Mouse (Mus musculus) CH12.LX (cell line): ENCODE results near the gene 1700037H04Rik. TPM values are rescaled to one million over a fixed set of nuclear protein-coding genes. Genes with fewer than 3 reads are reported as not detected.

ENCODE experiments used
- DNase-seq: peaks from one replicate; pipeline ENCODE4 v3.0.0-alpha.2; 2013; ENCODE audit errors: extremely low read depth
- H3K27ac ChIP-seq: 2 replicates; pipeline ENCODE4 v1.5.1; 2012; ENCODE audit warnings: low read depth, mild to moderate bottlenecking, control low read depth, moderate library complexity; ENCODE audit not compliant: insufficient read depth
- H3K27me3 ChIP-seq: replicated peaks from 2 replicates; pipeline ENCODE3; 2012; ENCODE audit warnings: inconsistent platforms
- H3K36me3 ChIP-seq, 2 experiments: replicated peaks in 1 of 2; 2 replicates each; pipeline versions ENCODE3 to v1.6.1; 2012; ENCODE audit warnings: inconsistent platforms in 1 of 2, low read length in 1 of 2, mild to moderate bottlenecking in 1 of 2, mixed read lengths in 1 of 2, moderate library complexity in 1 of 2; ENCODE audit not compliant: control insufficient read depth in 1 of 2, insufficient read depth in 1 of 2
- H3K4me1 ChIP-seq, 2 experiments: 2 replicates each; pipeline ENCODE4 v1.6.1; 2012; ENCODE audit warnings: inconsistent platforms in 1 of 2, moderate library complexity in 1 of 2; ENCODE audit not compliant: insufficient read depth in 2 of 2, control insufficient read depth in 1 of 2
- H3K4me2 ChIP-seq: 2 replicates; pipeline ENCODE4 v1.6.1; 2012; ENCODE audit warnings: low read depth, mild to moderate bottlenecking, control low read depth; ENCODE audit not compliant: poor library complexity, insufficient read depth, severe bottlenecking
- H3K4me3 ChIP-seq, 3 experiments: fragments of 150-350 bp in 1 of 3; sonication (generic) in 1 of 3; replicated peaks in 1 of 3; 2 replicates each; pipeline versions ENCODE3 to v1.5.1; 2011 to 2012; ENCODE audit warnings: low read depth in 2 of 3, low read length in 2 of 3, mild to moderate bottlenecking in 2 of 3, moderate library complexity in 2 of 3, control low read depth in 1 of 3, improper control_type of control experiment in 1 of 3, inconsistent platforms in 1 of 3, mixed read lengths in 1 of 3; ENCODE audit not compliant: poor library complexity in 1 of 3
- H3K79me2 ChIP-seq: replicated peaks from 2 replicates; pipeline ENCODE4 v1.6.1; 2012; ENCODE audit warnings: mild to moderate bottlenecking, moderate library complexity; ENCODE audit not compliant: control insufficient read depth, poor library complexity, insufficient read depth, severe bottlenecking; ENCODE audit errors: extremely low read depth
- H3K9ac ChIP-seq: 2 replicates; pipeline ENCODE4 v1.6.1; 2012; ENCODE audit warnings: low read depth, mild to moderate bottlenecking, control low read depth, moderate library complexity; ENCODE audit not compliant: insufficient read depth
- H3K9me3 ChIP-seq: replicated peaks from 2 replicates; pipeline ENCODE3; 2012; ENCODE audit warnings: low read length, inconsistent platforms, mixed read lengths
- BHLHE40 ChIP-seq: IDR thresholded peaks from 2 replicates; pipeline ENCODE4 v1.6.1; 2011; ENCODE audit warnings: mild to moderate bottlenecking, low read depth, low read length, improper control_type of control experiment
- E2F4 ChIP-seq: IDR thresholded peaks from 2 replicates; pipeline ENCODE4 v1.6.1; 2011; ENCODE audit warnings: low read depth, low read length, improper control_type of control experiment; ENCODE audit not compliant: insufficient replicate concordance
- ELF1 ChIP-seq: IDR thresholded peaks from 2 replicates; pipeline ENCODE4 v1.6.1; 2014; ENCODE audit warnings: low read depth, mild to moderate bottlenecking, inconsistent platforms, low read length, improper control_type of control experiment
- ETS1 ChIP-seq: conservative IDR thresholded peaks from 2 replicates; pipeline ENCODE4 v1.6.1; 2012; ENCODE audit warnings: low read depth, mild to moderate bottlenecking, inconsistent platforms, low read length, improper control_type of control experiment, moderate library complexity
- GABPA ChIP-seq: IDR thresholded peaks from 2 replicates; pipeline ENCODE4 v1.6.1; 2012; ENCODE audit warnings: low read depth, low read length, improper control_type of control experiment, inconsistent platforms; ENCODE audit not compliant: insufficient replicate concordance
- HCFC1 ChIP-seq: IDR thresholded peaks from 2 replicates; pipeline ENCODE4 v1.6.1; 2012; ENCODE audit warnings: low read depth, mild to moderate bottlenecking, inconsistent platforms, low read length, improper control_type of control experiment
- IRF4 ChIP-seq: IDR thresholded peaks from 2 replicates; pipeline ENCODE4 v1.6.1; 2014; ENCODE audit warnings: low read depth, mild to moderate bottlenecking, inconsistent platforms, low read length, improper control_type of control experiment
- JUN ChIP-seq: IDR thresholded peaks from 2 replicates; pipeline ENCODE4 v1.6.1; 2011; ENCODE audit warnings: low read depth, mild to moderate bottlenecking, low read length, improper control_type of control experiment, moderate library complexity; ENCODE audit not compliant: insufficient read depth
- JUND ChIP-seq: conservative IDR thresholded peaks from 2 replicates; pipeline ENCODE4 v1.6.1; 2011; ENCODE audit warnings: low read depth, low read length, improper control_type of control experiment
- MAX ChIP-seq: IDR thresholded peaks from 2 replicates; pipeline ENCODE4 v1.6.1; 2011; ENCODE audit warnings: low read length, improper control_type of control experiment
- MAZ ChIP-seq: IDR thresholded peaks from 2 replicates; pipeline ENCODE4 v1.6.1; 2012; ENCODE audit warnings: low read depth, mild to moderate bottlenecking, inconsistent platforms, low read length, improper control_type of control experiment, moderate library complexity
- MEF2A ChIP-seq: IDR thresholded peaks from 2 replicates; pipeline ENCODE4 v1.6.1; 2014; ENCODE audit warnings: low read depth, mild to moderate bottlenecking, inconsistent platforms, low read length, improper control_type of control experiment, borderline replicate concordance
- MXI1 ChIP-seq: IDR thresholded peaks from 2 replicates; pipeline ENCODE4 v1.6.1; 2011; ENCODE audit warnings: mild to moderate bottlenecking, low read depth, low read length, improper control_type of control experiment
- PAX5 ChIP-seq: IDR thresholded peaks from 2 replicates; pipeline ENCODE4 v1.6.1; 2012; ENCODE audit warnings: low read length, inconsistent platforms, mixed read lengths
- RCOR1 ChIP-seq: conservative IDR thresholded peaks from 2 replicates; pipeline ENCODE4 v1.6.1; 2012; ENCODE audit warnings: low read depth, mild to moderate bottlenecking, inconsistent platforms, low read length, improper control_type of control experiment
- TCF12 ChIP-seq: IDR thresholded peaks from 2 replicates; pipeline ENCODE4 v1.6.1; 2014; ENCODE audit warnings: low read depth, mild to moderate bottlenecking, inconsistent platforms, low read length, improper control_type of control experiment
- UBTF ChIP-seq: IDR thresholded peaks from 2 replicates; pipeline ENCODE4 v1.6.1; 2012; ENCODE audit warnings: low read depth, mild to moderate bottlenecking, inconsistent platforms, low read length, improper control_type of control experiment, moderate library complexity
- USF1 ChIP-seq: IDR thresholded peaks from 2 replicates; pipeline ENCODE4 v1.6.1; 2014; ENCODE audit warnings: low read depth, mild to moderate bottlenecking, inconsistent platforms, low read length, improper control_type of control experiment
- USF2 ChIP-seq: conservative IDR thresholded peaks from 2 replicates; pipeline ENCODE4 v1.6.1; 2011; ENCODE audit warnings: low read depth, low read length, improper control_type of control experiment
- ZKSCAN1 ChIP-seq: IDR thresholded peaks from 2 replicates; pipeline ENCODE4 v1.6.1; 2012; ENCODE audit warnings: low read depth, inconsistent platforms, low read length, improper control_type of control experiment, borderline replicate concordance
- ZMIZ1 ChIP-seq: IDR thresholded peaks from 2 replicates; pipeline ENCODE4 v1.6.1; 2012; ENCODE audit warnings: low read depth, mild to moderate bottlenecking, inconsistent platforms, low read length, improper control_type of control experiment
- dilution Hi-C: fragments of 300-500 bp; cut with MboI; formaldehyde crosslinking; loops from 2 replicates; pipeline ENCODE4 v1.14.3; 2020; ENCODE audit warnings: low sequenced_read_pairs; ENCODE audit not compliant: extremely low pct_unique_long_range_greater_than_20kb, extremely low pct_ligation_motif_present
- in situ Hi-C: fragments of 300-500 bp; cut with MboI; formaldehyde crosslinking; loops from 3 replicates; pipeline ENCODE4 v1.14.3; 2019; ENCODE audit warnings: low sequenced_read_pairs, low pct_ligation_motif_present, low pct_unique_long_range_greater_than_20kb, mixed read lengths
- polyA plus RNA-seq: library from polyadenylated mRNA; unstranded; fragments of >175 nt; gene quantifications from 2 replicates; pipeline ENCODE4 v1.2.1, GENCODE M21; 2012; ENCODE audit warnings: low read depth; ENCODE audit not compliant: insufficient read length
- total RNA-seq, 2 experiments: library from RNA; depleted of rRNA; stranded (reverse); fragments of 300-350 nt in 1 of 2; fragments of >200 nt in 1 of 2; gene quantifications; 2 replicates each; pipeline ENCODE4 v1.2.3; 2012 to 2014

The 1700037H04Rik gene
- total and polyA plus RNA-seq, 3 experiments: 16.0 to 40.0 (median 36.5) TPM

- no peak for DNase-seq
- peaks cover 20% of the 10 kb centered on the region for H3K9me3 ChIP-seq
- H3K9ac ChIP-seq: no peak overlapping the region
- peaks cover 30 to 84% of the 10 kb centered on the region in 2 experiments for H3K36me3 ChIP-seq
- no peak overlapping the region; the same call in 1 of the 2 replicates for H3K27ac ChIP-seq
- no peaks in the 10 kb centered on the region for H3K79me2 ChIP-seq
- no peak for TF ChIP-seq MAX
- TF ChIP-seq IRF4: no peak
- no peak for TF ChIP-seq RCOR1
- TF ChIP-seq UBTF: no peak
- in situ Hi-C loops: no loop called here
- dilution Hi-C loops: no loop called here
- H3K27me3 ChIP-seq: no peaks in the 10 kb centered on the region
- no peak overlapping the region for H3K4me3 ChIP-seq
- no peak overlapping the region for H3K4me2 ChIP-seq
- peaks cover 16 to 54% of the 10 kb centered on the region in 2 experiments for H3K4me1 ChIP-seq
Observed at GRCm38 (mm10) chr2:131196606-131197316, 36.9 kb upstream of the 1700037H04Rik start.

- Histone ChIP-seq H3K4me1 (peaks cover 26 to 74% of the 10 kb centered on the region in 2 experiments), H3K9me3 (no peaks in the 10 kb centered on the region), H3K79me2 (no peaks in the 10 kb centered on the region), H3K36me3 (peaks cover 23 to 45% of the 10 kb centered on the region in 2 experiments), H3K4me3 (no peak overlapping the region), H3K27me3 (no peaks in the 10 kb centered on the region), H3K9ac (no peak overlapping the region), H3K4me2 (peak overlapping the region; percentile 51; the same call in 1 of the 2 replicates), H3K27ac (peak overlapping the region; percentile 72)
- TF ChIP-seq JUN (no peak), HCFC1 (peak; percentile 25; the same call in 1 of the 2 replicates), TCF12 (no peak), BHLHE40 (0 out of 2 replicates have a peak, but pooled peaks have one; percentile 12), ZMIZ1 (0 out of 2 replicates have a peak, but pooled peaks have one; percentile 27), MAX (0 out of 2 replicates have a peak, but pooled peaks have one; percentile 25), USF1 (no peak), RCOR1 (0 out of 2 replicates have a peak, but pooled peaks have one; percentile 47), GABPA (no peak), MEF2A (no peak), MAZ (no peak), ELF1 (0 out of 2 replicates have a peak, but pooled peaks have one; percentile 9), MXI1 (0 out of 2 replicates have a peak, but pooled peaks have one; percentile 13), PAX5 (no peak), JUND (no peak), E2F4 (no peak), ETS1 (no peak), ZKSCAN1 (no peak), USF2 (no peak)
- dilution Hi-C loops: no loop called here
- in situ Hi-C loops: no loop called here
- no peak for DNase-seq
Observed at GRCm38 (mm10) chr2:131191005-131191390, 31.1 kb upstream of the 1700037H04Rik start.
